Mouse (Mus musculus): ENCODE measurements at regions not wholly inside any gene's neighbourhood (a gene's known extent, or its start where the extent isn't known, plus 50 kb on each side); places are given as distances from the start of the nearest gene placed in this dataset.

DNA sequence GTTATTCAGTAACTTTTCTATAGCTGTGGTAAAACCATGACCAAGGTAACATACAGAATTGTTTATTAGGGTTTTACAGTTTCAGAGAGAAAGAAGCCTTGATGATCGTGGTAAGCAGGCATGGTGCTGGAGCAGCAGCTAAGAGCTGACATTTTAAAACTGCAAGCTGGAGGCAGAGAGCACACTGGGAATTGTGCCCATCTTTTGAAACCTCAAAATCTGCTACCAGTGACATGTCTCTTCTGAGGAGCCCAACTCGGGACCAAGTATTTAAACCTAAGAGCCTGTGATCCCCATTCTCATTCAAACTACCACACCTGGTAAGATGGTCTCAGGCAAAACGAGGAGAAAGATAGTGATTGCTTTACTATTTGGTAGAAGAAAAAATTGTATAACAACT is 125.6 kb upstream of the Arpp21 start:
- Histone ChIP-seq H3ac (ENCODE audit: control insufficient read depth, insufficient read length) (no peak overlapping the region), H3K4me3 (no peak overlapping the region), H3K79me2 (ENCODE audit: control insufficient read depth, insufficient read depth) (no peaks in the 10 kb centered on the region), H3K27me3 (ENCODE audit: control insufficient read depth, insufficient read depth, insufficient read length) (no peaks in the 10 kb centered on the region), H3K36me3 (ENCODE audit: control insufficient read depth, insufficient read depth) (no peaks in the 10 kb centered on the region), H3K4me2 (ENCODE audit: low read depth) (no peak overlapping the region)
- TF ChIP-seq MYOD1 (IDR thresholded peaks at IDR 0.05; ENCODE audit: control insufficient read depth in 1 of 3, insufficient read length in 2 of 3, low read depth in 2 of 3) (no peak), SRF (IDR thresholded peaks at IDR 0.05; ENCODE audit: control insufficient read depth, insufficient read length, low read depth) (no peak), TCF3 (IDR thresholded peaks at IDR 0.05; ENCODE audit: insufficient read length, low read depth) (no peak), POLR2AphosphoS2 (IDR thresholded peaks at IDR 0.05; ENCODE audit: insufficient read length, low read depth) (no peak)

GRCm38 (mm10) chr9:112358711-112359298 is 123.1 kb upstream of the Arpp21 start:
- Histone ChIP-seq H3ac (ENCODE audit: control insufficient read depth, insufficient read length) (no peak overlapping the region), H3K27me3 (ENCODE audit: control insufficient read depth, insufficient read depth, insufficient read length) (no peaks in the 10 kb centered on the region), H3K4me3 (no peak overlapping the region), H3K79me2 (ENCODE audit: control insufficient read depth, insufficient read depth) (no peaks in the 10 kb centered on the region), H3K4me2 (ENCODE audit: low read depth) (no peak overlapping the region), H3K36me3 (ENCODE audit: control insufficient read depth, insufficient read depth) (no peaks in the 10 kb centered on the region)
- no peak for TF ChIP-seq USF1 (IDR thresholded peaks at IDR 0.05; ENCODE audit: low read depth)
- no peak for TF ChIP-seq REST (IDR thresholded peaks at IDR 0.05; ENCODE audit: insufficient read depth, insufficient read length)
- TF ChIP-seq E2F4 (IDR thresholded peaks at IDR 0.05; ENCODE audit: insufficient read depth): no peak
- TF ChIP-seq CEBPB (IDR thresholded peaks at IDR 0.05; ENCODE audit: insufficient read depth, poor library complexity, severe bottlenecking): no peak
- no peak for TF ChIP-seq MYOG (IDR thresholded peaks at IDR 0.05; ENCODE audit: control insufficient read depth in 1 of 3, insufficient read depth in 1 of 3, insufficient read length in 2 of 3, low read depth in 2 of 3)
- TF ChIP-seq TCF12 (IDR thresholded peaks at IDR 0.05; ENCODE audit: insufficient read depth, poor library complexity, severe bottlenecking): no peak
- TF ChIP-seq MAX (IDR thresholded peaks at IDR 0.05; ENCODE audit: low read depth): no peak
- no peak for TF ChIP-seq SRF (IDR thresholded peaks at IDR 0.05; ENCODE audit: control insufficient read depth, insufficient read length, low read depth)
- TF ChIP-seq TCF3 (IDR thresholded peaks at IDR 0.05; ENCODE audit: insufficient read length, low read depth): no peak
- TF ChIP-seq POLR2AphosphoS2 (IDR thresholded peaks at IDR 0.05; ENCODE audit: insufficient read length, low read depth): no peak
- no peak for TF ChIP-seq MYOD1 (IDR thresholded peaks at IDR 0.05; ENCODE audit: control insufficient read depth in 1 of 3, insufficient read length in 2 of 3, low read depth in 2 of 3)
- TF ChIP-seq POLR2A (IDR thresholded peaks at IDR 0.05; ENCODE audit: insufficient read length, low read depth): no peak

DNA sequence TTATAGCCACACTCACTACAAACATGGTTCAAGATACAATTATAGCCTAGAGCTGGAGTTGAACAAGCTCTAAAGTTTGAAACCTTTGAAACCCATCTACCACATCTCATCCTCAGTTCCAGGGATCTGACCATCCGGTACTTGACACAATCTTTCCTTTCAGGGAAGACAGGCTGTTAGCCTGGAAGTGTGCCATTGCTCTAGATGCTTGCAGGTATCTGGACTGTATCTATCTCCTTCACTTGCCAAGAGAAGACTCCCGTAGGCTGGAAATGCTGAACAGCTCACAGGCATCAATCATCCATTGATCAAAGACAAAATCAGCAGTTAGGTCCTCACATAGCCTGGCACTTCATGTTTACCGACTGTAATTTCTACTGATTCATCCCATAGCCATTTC is 117.5 kb upstream of the Arpp21 start:
- H3K36me3 ChIP-seq (ENCODE audit: control insufficient read depth, insufficient read depth): no peaks in the 10 kb centered on the region
- no peak overlapping the region for H3K4me2 ChIP-seq (ENCODE audit: low read depth)
- H3K79me2 ChIP-seq (ENCODE audit: control insufficient read depth, insufficient read depth): no peaks in the 10 kb centered on the region
- H3K27me3 ChIP-seq (ENCODE audit: control insufficient read depth, insufficient read depth, insufficient read length): no peaks in the 10 kb centered on the region
- H3K4me3 ChIP-seq: no peak overlapping the region
- H3ac ChIP-seq (ENCODE audit: control insufficient read depth, insufficient read length): no peak overlapping the region
- no peak for TF ChIP-seq POLR2AphosphoS2 (IDR thresholded peaks at IDR 0.05; ENCODE audit: insufficient read length, low read depth)
- no peak for TF ChIP-seq CEBPB (IDR thresholded peaks at IDR 0.05; ENCODE audit: insufficient read depth, poor library complexity, severe bottlenecking)
- TF ChIP-seq MYOG (IDR thresholded peaks at IDR 0.05; ENCODE audit: control insufficient read depth in 1 of 3, insufficient read depth in 1 of 3, insufficient read length in 2 of 3, low read depth in 2 of 3): no peak
- no peak for TF ChIP-seq SRF (IDR thresholded peaks at IDR 0.05; ENCODE audit: control insufficient read depth, insufficient read length, low read depth)
- no peak for TF ChIP-seq E2F4 (IDR thresholded peaks at IDR 0.05; ENCODE audit: insufficient read depth)
- TF ChIP-seq TCF3 (IDR thresholded peaks at IDR 0.05; ENCODE audit: insufficient read length, low read depth): no peak

- H3K36me3 ChIP-seq (ENCODE audit: control insufficient read depth, insufficient read depth): no peaks in the 10 kb centered on the region
- no peak overlapping the region for H3K4me2 ChIP-seq (ENCODE audit: low read depth)
- H3K4me3 ChIP-seq: no peak overlapping the region
- peak; percentile 68 to 84 (median 77) for TF ChIP-seq MYOD1 (IDR thresholded peaks at IDR 0.05; ENCODE audit: control insufficient read depth in 1 of 3, insufficient read length in 2 of 3, low read depth in 2 of 3)
- TF ChIP-seq TCF12 (IDR thresholded peaks at IDR 0.05; ENCODE audit: insufficient read depth, poor library complexity, severe bottlenecking): no peak
- TF ChIP-seq E2F4 (IDR thresholded peaks at IDR 0.05; ENCODE audit: insufficient read depth): no peak
- TF ChIP-seq POLR2AphosphoS2 (IDR thresholded peaks at IDR 0.05; ENCODE audit: insufficient read length, low read depth): no peak
- no peak overlapping the region for H3ac ChIP-seq (ENCODE audit: control insufficient read depth, insufficient read length)
- H3K27me3 ChIP-seq (ENCODE audit: control insufficient read depth, insufficient read depth, insufficient read length): no peaks in the 10 kb centered on the region
- H3K79me2 ChIP-seq (ENCODE audit: control insufficient read depth, insufficient read depth): no peaks in the 10 kb centered on the region
Measured at GRCm38 (mm10) chr9:112348942-112349341, 113.2 kb upstream of the Arpp21 start.

DNA sequence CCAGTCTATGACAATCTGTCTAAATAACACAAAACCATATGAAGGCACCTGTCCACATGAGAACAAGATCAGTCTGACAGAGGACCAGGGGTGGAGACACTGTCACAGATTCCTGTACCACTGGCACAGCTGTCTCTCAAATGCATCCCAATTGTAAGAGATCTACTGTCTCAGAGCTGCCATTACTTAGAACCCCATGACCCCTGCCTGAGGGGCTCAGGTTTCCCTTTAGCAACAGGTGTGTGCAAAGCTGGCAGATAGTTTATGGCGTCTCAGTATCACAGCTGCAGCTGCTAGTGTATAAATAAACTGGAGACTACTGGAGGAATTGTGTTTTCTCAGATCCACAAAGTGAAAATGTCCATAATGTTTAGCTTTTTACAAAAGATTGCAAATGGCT is 109.1 kb upstream of the Arpp21 start:
- Histone ChIP-seq H3K4me3 (no peak overlapping the region), H3K4me2 (ENCODE audit: low read depth) (peak overlapping the region; percentile 38), H3K27me3 (ENCODE audit: control insufficient read depth, insufficient read depth, insufficient read length) (no peaks in the 10 kb centered on the region), H3K36me3 (ENCODE audit: control insufficient read depth, insufficient read depth) (no peaks in the 10 kb centered on the region), H3ac (ENCODE audit: control insufficient read depth, insufficient read length) (no peak overlapping the region), H3K79me2 (ENCODE audit: control insufficient read depth, insufficient read depth) (no peaks in the 10 kb centered on the region)
- TF ChIP-seq MYOD1 (IDR thresholded peaks at IDR 0.05; ENCODE audit: control insufficient read depth in 1 of 3, insufficient read length in 2 of 3, low read depth in 2 of 3): peak; percentile 65 to 86 (median 68)
- TF ChIP-seq CEBPB (IDR thresholded peaks at IDR 0.05; ENCODE audit: insufficient read depth, poor library complexity, severe bottlenecking): no peak
- peak; percentile 52 for TF ChIP-seq TCF3 (IDR thresholded peaks at IDR 0.05; ENCODE audit: insufficient read length, low read depth)
- peak; percentile 23 to 89 (median 85) for TF ChIP-seq MYOG (IDR thresholded peaks at IDR 0.05; ENCODE audit: control insufficient read depth in 1 of 3, insufficient read depth in 1 of 3, insufficient read length in 2 of 3, low read depth in 2 of 3)
- TF ChIP-seq TCF12 (IDR thresholded peaks at IDR 0.05; ENCODE audit: insufficient read depth, poor library complexity, severe bottlenecking): peak; percentile 94

Measured in myocyte (in vitro differentiated cells).